ENCODE assay signal across 24 mouse cellular contexts in genomic region chr5:72401251-72401650, GRCm38 (mm10).
"Had no signal": no experiment of that assay in that cellular context is flagged by ENCODE, and none has a peak within 500 bp of the region (broad histone marks: within the 10 kb centered on the region; RNA-seq: fewer than 3 reads in every experiment).

No protein-coding gene starts in this region.

- H3K4me3 ChIP-seq: heart, adult 2 months; heart, embryonic 10.5 days; heart, embryonic 12.5 days; hindbrain, embryonic 10.5 days; hindbrain, embryonic 12.5 days; layer of hippocampus, adult 2 months; left cerebral cortex, adult 2 months; limb, embryonic 12.5 days; liver, embryonic 13.5 days; liver, embryonic 15.5 days had no signal

- H3K27me3 ChIP-seq: heart, embryonic 12.5 days; hindbrain, embryonic 12.5 days; limb, embryonic 12.5 days; liver, embryonic 13.5 days; liver, embryonic 15.5 days had no signal

- H3K27ac ChIP-seq: heart, adult 2 months; heart, embryonic 10.5 days; hindbrain, embryonic 14.5 days; layer of hippocampus, adult 2 months; left cerebral cortex, adult 2 months; liver, embryonic 13.5 days; liver, embryonic 15.5 days had no signal

- H3K36me3 ChIP-seq: heart, embryonic 10.5 days; heart, embryonic 12.5 days; hindbrain, embryonic 10.5 days; hindbrain, embryonic 12.5 days; limb, embryonic 12.5 days; liver, embryonic 13.5 days; liver, embryonic 15.5 days had no signal

- H3K9me3 ChIP-seq: heart, embryonic 10.5 days; heart, embryonic 12.5 days; hindbrain, embryonic 10.5 days; hindbrain, embryonic 12.5 days; limb, embryonic 12.5 days; liver, embryonic 13.5 days; liver, embryonic 15.5 days had no signal

- ATAC-seq: inflammation-experienced regulatory T-cells, adult 6 months; intestine, embryonic 16.5 days had no signal

- H3K4me1 ChIP-seq: liver, embryonic 13.5 days; liver, embryonic 15.5 days had no signal

- H3K4me2 ChIP-seq: heart, embryonic 12.5 days; hindbrain, embryonic 12.5 days; hindbrain, embryonic 14.5 days; liver, embryonic 11.5 days; liver, embryonic 13.5 days; liver, embryonic 15.5 days had no signal

- DNase-seq: gastrocnemius, postnatal 14 days; gastrocnemius, postnatal 36 days; heart, adult 11 months; heart, adult 2 months; heart, postnatal 10 days; heart, postnatal 4 days; kidney, adult 18-20 months; kidney, adult 8-10 months; kidney, postnatal 10 days; kidney, postnatal 25 days; kidney, postnatal 4 days; liver, embryonic 13.5 days had no signal

- H3K9ac ChIP-seq: heart, embryonic 12.5 days; hindbrain, embryonic 12.5 days; hindbrain, embryonic 14.5 days; limb, embryonic 12.5 days; liver, embryonic 13.5 days; liver, embryonic 15.5 days had no signal
